Mouse (Mus musculus) embryo, embryonic 11 days (tissue): ENCODE measurements at regions not wholly inside any gene's neighbourhood (a gene's known extent, or its start where the extent isn't known, plus 50 kb on each side); places are given as distances from the start of the nearest gene placed in this dataset.

Experiments
- DNase-seq: peaks from one replicate; pipeline ENCODE4 v3.0.0-alpha.2; 2015

DNA sequence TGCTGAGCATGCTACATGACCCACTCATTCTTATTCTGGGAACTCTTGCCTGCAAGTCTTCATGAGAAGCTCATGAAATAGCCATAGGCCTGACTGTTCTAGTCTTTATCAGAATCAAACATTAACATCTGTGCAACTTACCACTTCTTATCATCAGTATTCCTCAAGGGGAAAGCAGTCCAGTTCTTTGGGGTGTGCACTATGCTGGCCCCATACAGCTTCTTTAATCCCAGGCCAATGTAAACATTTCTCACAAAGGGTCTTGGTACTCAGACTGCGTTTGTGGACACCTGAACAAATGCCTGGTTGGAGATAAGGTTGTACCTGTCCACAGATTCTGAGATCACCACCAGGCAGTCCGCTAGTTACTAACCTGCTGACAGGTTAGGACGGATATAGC lies 51.3 kb downstream of the 3110018I06Rik start:
- DNase-seq, result no peak

GRCm38 (mm10) chr12:107541196-107541595 lies 52.8 kb downstream of the 3110018I06Rik start:
- no peak for DNase-seq

- no peak for DNase-seq
Observed at GRCm38 (mm10) chr12:107547194-107547885, 58.9 kb downstream of the 3110018I06Rik start.

DNA sequence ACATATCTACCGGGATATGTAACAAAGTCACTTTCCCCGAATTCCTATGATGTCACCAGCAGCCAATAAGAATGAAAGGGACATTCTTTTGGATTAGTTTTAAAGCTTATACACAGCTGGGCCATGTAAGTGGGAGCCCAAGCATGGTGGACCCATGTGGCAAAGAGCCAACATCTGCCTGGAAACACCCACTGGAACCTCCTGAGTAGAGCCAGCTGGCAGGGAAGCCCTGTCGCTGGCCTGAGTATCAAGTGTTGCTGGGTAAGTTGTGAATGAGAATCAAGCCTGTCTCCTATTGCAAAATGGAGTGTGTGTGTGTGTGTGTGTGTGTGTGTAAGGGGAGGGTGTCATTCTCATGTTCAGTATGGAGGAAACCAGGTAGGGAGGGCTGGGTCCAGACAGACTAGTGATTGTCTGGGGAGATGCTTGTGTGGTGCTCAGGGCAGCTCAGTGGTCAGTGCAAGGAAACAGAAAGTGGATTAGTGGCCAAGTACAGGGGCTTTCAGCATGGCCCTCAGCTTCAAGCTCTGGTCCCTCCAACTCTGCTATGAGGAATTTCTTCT lies 59.5 kb downstream of the 3110018I06Rik start:
- peak; percentile 17 for DNase-seq

DNA sequence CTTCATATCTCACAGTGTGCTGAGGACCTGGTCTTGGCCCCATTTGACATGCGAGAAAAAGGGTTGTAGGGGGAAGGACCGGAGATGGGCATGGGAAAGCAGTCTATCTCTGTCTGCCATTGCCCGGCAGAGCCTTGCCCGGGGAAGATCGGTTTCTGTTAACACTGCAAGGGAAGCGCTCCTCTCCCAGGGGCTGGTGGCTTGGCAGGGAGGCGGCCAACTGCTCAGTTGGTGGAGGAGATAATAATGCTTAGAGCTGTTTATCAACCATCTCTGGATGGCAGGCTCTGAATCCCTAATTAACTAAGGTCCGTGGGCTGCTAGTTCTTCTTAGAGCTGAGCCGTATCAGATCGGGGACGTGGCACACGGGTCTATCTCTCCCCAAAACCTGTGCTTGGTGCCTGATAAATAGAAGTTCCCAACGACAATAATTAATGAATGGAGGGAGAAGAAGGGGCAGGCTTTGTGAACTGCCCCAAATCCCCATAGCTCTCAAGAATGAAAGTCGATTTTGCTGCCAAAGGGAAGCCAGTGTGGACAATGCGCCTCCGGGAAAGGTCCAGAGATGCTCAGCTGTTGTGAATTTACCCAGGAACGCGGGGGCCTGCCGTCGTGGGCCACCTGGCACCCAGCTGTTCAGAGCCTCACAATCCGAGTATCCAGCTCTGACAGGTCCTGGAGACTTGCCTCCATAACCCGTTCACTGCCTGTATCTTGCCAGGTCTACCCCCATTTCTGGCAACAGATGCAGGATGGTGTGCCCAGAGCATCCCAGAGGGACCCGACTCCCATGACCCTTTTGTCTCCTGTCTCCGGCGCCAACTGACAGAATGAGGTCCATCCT lies 61.2 kb downstream of the 3110018I06Rik start:
- peak; percentile 28 for DNase-seq

DNA sequence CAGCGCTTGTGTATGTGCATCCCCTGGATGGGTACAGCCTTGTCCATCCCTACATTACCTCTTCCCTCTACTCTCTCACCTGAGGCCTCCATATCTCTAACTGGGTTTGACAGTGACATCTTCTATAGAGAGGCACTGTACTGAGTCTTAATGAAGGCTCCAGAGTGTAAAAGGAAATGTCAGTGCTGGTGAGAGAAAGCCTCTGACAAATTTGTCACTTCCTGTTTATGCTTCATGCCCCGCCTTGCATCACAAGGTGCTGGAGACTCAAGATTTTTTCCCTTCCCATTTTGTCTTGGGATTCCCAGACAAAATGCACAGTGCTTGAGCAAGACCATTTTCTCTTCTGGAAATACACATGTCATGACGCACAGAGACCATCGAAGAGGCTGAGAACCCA lies 70.8 kb downstream of the 3110018I06Rik start:
- DNase-seq, result no peak

- DNase-seq, result no peak
Observed at GRCm38 (mm10) chr12:107560100-107560499, 71.7 kb downstream of the 3110018I06Rik start.

DNA sequence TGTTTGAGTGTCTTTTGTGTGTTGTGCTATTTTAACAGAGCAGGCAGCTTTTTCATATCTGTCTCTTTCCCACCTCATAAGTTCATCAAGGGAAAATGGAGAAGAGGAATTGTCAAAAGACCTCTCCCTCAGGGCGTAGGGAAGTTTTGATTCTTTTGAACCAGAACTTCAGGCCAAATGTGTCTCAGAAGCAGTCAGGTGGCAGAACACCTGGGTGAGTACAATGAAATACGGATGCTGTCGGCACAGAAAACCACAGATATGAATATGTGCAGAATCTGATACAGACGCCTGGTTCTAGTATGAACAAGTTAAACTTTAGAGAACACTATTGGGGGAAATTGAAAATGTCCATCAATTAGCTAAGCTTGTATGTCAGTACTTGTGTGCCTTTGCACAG lies 84.2 kb downstream of the 3110018I06Rik start:
- DNase-seq, result no peak

GRCm38 (mm10) chr12:107579508-107579907 lies 91.1 kb downstream of the 3110018I06Rik start:
- peak; percentile 46 for DNase-seq

DNA sequence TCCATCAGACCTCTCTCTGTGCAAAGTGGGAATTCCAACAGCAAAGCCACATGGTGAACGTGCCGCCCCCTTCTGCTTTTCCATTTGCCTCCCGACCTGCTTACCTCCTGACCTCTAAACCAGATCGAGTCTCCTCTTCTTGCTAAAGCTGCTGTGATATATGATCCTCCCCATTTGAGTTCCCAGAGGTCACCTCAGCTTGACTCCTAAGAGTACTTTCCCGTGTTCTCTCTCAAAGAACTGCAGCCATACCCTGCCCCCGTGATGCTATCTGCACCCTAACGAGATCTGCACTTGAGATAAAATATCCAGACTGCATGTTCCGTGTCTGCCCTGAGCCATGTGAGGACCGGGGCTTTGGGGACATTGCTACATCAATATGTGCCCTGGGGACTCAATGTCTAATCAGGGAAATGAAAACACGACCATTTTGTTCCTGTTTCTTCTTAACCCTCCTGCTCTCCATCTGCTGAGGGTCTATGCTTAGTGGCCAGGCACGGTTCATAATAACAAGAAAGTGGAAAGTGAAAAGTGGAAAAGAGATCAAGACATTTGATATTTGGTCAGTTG lies 94.8 kb downstream of the 3110018I06Rik start:
- peak; percentile 48 for DNase-seq

DNA sequence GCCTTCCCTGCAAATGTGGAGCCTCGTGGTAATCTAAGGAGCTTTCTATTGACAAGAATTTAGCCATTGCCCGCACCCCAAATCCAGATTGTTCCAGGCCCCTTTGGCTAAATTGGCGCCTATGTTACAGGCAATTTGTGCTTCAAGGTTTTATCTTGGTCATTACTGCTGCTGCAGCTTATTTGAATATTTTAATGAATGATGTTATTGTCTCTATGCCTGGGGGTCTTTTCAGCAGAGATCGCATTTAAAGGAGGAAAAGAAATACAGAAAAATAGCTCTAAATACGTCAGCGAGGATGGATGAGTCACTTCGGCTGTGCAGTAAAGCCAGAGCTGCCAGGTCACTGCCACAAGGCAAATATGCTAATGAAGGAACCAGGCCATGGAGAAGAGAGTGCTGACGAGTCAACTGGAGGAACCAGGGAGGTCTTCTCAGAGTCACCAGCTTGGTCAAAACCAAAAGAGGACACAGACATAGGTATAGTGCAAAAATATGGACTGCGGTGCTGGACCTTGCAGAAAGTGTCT lies 97.3 kb downstream of the 3110018I06Rik start:
- DNase-seq, result no peak

- no peak for DNase-seq
Observed at GRCm38 (mm10) chr12:107596236-107596635, 107.8 kb downstream of the 3110018I06Rik start.

DNA sequence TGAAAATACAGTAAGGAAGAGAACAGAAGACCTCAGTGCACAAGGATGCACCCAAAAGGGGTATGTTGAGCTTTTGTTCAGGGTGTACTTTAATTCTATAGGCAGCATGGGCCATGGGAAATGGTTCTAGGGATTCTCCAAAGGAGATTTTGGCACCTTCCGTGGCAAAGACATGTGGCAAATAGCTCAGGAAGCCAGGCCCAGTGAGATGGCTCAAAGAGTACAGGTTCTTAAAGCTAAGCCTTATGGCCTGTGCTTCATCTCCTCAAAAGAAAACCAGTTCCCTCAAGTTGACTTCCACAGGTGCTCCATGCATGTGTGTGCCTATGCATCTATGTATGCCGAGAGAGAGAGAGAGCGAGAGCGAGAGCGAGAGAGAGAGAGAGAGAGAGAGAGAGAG lies 112.1 kb downstream of the 3110018I06Rik start:
- DNase-seq, result no peak

DNA sequence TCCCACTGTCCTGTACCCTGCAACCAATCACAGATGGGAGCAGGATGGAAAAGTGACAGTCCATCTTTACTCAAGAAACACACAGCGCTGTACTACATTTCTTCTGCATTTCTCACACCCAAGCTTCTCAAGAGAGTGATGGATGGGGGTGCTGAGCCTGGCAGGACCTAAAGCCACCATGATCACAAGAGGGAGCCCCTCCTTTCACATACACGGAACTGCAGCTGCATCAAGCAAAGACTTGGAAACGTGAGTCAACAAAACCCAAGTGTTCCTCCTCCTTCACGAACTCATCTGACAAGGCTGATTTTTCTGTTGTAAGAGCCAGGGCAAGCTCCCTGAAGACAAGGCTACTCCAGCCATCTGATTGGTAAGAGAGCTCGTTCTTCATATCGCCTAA lies 120.5 kb downstream of the 3110018I06Rik start:
- no peak for DNase-seq

DNA sequence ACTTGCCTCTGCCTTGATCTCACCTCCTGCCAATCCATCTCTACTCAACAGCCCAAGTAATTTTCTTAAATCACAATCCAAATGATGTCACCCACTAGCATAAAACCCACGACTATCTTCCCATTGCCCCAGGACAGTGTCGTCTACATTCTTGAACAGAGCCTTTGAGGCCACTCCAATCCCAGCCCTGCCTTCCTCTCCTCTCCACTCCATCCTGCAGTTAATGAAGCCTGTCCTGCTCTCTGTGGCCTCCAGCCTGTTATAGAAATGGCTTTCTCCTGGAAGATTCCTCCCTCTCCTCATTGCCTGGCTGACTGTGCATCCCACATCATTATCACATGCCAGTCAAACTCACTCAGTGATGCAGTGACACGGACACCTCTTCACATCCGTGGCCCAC lies 121.6 kb downstream of the 3110018I06Rik start:
- DNase-seq, result no peak

- DNase-seq, result no peak
Observed at GRCm38 (mm10) chr12:107617212-107617994, 129.0 kb downstream of the 3110018I06Rik start.

DNA sequence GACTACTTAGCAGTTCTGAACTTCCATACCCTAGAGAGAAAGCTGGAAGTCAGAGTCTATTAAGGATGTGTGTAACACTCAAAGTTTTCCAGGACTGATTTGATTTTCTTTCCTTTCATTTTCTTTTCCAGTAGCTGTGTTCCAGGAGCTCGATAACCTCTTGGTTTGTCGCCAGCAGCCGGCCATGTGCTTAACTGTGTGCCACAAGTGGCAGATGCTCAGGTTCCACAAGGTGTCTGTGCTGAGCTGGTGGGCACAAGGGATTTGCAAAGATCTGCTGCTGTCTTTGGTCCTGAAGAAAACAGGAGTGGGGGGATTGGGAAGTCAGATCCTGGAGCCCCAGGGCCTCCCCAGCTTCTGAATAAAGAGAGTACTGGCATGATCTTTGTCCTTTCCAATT lies 136.0 kb downstream of the 3110018I06Rik start:
- DNase-seq, result no peak

- DNase-seq, result no peak
Observed at GRCm38 (mm10) chr12:107648008-107648407, 159.6 kb downstream of the 3110018I06Rik start.

DNA sequence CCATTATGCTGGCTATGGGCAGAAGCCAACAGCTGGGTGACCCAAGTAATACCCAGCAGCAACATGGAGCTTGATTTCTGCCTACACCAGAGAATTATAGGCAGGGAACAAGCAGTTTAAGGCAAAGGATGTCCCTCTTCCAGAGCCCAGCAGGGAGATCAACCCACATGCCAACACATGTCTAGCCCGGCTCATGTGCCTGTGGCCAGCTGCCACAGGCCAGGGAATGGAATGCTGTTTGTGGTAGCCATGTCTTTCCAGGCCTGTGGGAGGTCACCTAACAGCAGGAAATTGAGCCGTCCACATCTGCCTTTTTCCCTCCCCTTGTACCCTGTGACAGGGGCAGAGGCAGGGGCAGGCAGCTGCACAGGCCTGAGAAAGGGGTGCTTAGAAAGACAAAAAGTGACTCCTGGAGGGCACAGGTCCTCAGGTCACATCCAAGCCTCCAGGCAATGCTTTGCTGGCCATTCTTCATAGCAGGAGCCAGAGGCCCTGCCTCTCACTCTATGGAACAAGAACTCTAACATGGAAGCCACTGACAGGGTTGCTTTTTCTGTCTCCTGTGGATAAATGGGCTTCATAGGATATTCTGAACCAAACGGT lies 163.8 kb downstream of the 3110018I06Rik start:
- DNase-seq, result peak; percentile 31

- peak; percentile 74 for DNase-seq
Observed at GRCm38 (mm10) chr12:107653131-107653530, 164.7 kb downstream of the 3110018I06Rik start.

DNA sequence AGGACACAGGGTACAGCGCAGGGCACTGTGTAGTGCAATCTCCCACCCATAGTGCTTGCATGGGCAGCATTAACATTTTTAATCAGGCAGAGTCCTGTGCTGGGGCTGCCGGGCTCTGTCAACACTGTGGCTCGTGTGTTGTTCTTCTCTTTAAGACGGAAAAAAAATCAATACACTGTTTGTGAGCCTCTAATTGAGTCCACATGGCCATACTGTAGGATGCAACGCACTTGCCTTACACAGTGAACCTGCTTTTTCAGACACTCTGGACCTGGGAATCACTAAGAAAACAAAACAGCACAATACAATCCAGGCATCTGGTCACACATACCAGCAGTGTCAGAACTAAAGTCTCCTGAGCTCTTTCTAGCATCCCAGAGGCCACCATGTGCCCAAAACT lies 168.4 kb downstream of the 3110018I06Rik start:
- DNase-seq, result no peak

- DNase-seq, result no peak
Observed at GRCm38 (mm10) chr12:107658241-107658640, 169.8 kb downstream of the 3110018I06Rik start.
